Mouse (Mus musculus): ENCODE results near the gene D630039A03Rik. TPM values are rescaled to one million over a fixed set of nuclear protein-coding genes. Genes with fewer than 3 reads are reported as not detected.
A peak's percentile ranks its signal among the peaks of the same experiment; 100 is the strongest.

Gene D630039A03Rik
- polyA plus RNA-seq, 1 experiment from 2014 or later: 0.05 TPM

DNA sequence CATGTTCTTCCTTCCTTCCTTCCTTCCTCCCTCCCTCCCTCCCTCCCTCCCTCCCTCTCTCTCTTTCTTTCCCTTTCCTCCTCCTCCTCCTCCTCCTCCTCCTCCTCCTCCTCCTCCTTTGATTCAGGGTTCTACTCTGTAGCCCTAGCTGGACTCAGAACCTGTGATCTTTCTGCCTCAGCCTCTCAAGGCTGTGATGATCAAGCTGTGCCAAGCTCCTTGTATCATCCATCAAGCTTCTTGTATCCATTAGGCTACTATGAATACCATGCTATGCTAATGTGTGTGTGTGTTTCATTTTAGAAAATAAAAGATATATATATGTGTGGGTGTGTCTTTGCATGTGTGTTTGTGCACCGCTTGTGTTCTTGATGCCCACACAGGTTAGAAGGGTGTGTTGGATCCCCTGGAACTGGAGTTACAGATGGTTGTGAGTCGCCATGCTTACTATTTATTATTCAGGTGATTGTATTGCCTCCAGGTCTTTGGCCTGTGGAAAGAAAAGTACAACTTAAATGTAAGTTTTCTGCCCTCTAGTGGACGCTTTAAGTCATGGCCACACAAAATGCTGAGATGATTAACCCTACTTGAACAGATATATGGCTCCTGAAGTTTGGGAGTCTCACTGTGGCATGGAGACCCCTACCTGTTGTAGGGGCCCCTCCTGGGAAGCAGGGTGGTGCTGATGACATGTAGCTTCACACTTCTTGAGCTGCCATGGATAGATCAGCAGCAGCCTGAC lies 11.5 kb upstream of the D630039A03Rik start:
- no peak for ATAC-seq (ENCODE audit: insufficient number of reproducible peaks, low FRiP score)
- Histone ChIP-seq H3K4me1 (replicated peaks) (no peaks in the 10 kb centered on the region), H3K27ac (ENCODE audit: poor library complexity, severe bottlenecking) (no peak overlapping the region), H3K27me3 (replicated peaks) (no peaks in the 10 kb centered on the region), H3K36me3 (no peaks in the 10 kb centered on the region), H3K9ac (no peak overlapping the region), H3K4me2 (no peak overlapping the region), H3K4me3 (no peak overlapping the region), H3K9me3 (replicated peaks) (no peaks in the 10 kb centered on the region; the same call in 1 of the 2 replicates)
- 27% methylated on average over 3 of the region's 3 CpGs for WGBS

DNA sequence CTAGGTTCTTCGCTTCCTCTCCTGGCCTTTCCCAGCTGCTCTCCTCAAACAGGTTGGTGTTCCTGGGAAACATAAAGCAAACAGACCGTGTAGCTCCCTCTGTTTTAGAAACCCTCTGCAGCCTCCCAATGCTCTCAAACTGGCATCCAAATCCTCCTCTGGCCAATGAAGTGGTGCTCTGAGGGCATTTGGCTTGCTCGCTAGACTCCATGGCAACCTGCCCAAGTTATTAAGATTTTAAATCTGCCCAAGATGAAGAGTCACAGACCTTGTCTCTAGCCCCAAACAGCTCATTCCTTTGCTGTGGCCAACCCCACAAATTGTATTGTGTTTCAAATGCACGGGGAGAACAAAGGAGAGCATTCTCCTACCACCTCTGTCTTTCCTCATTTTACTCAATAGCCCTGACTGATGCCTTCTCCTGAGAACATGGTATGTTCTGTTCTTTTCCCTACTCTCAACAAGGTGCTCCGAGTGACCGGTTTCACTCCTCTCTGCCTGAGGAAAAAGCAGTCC lies 8.5 kb upstream of the D630039A03Rik start:
- Histone ChIP-seq H3K4me2 (no peak overlapping the region), H3K4me3 (no peak overlapping the region), H3K27ac (ENCODE audit: poor library complexity, severe bottlenecking) (no peak overlapping the region), H3K9ac (no peak overlapping the region), H3K36me3 (no peaks in the 10 kb centered on the region), H3K9me3 (replicated peaks) (no peaks in the 10 kb centered on the region), H3K4me1 (replicated peaks) (0 out of 2 replicates have a peak, but pooled peaks cover 2% of the 10 kb centered on the region), H3K27me3 (replicated peaks) (no peaks in the 10 kb centered on the region)
- WGBS: 77% methylated on average over 6 of the region's 6 CpGs
- no peak for ATAC-seq (ENCODE audit: insufficient number of reproducible peaks, low FRiP score)

DNA sequence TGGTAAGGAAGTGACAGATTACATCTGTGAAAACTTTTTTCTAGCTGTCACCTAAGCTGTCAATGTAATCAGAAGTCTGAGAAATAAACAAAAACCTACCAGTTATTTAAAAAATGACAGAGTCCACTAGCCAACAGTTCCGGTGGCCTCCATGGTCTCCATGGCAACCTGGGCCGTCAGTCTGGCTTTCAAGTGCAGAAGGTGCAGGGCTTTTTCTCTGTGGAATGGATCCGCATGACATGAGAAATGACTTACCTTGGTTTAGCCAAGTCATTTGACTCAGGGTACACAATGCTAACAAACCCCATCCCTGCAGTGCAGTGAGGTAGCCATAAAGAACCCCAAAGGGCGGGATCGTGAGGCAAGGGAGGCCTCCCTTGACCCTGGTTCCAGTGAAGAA lies 6.1 kb upstream of the D630039A03Rik start:
- Histone ChIP-seq H3K4me2 (no peak overlapping the region), H3K27me3 (replicated peaks) (peaks cover 4% of the 10 kb centered on the region; the same call in 1 of the 2 replicates), H3K4me1 (replicated peaks) (0 out of 2 replicates have a peak, but pooled peaks cover 3% of the 10 kb centered on the region), H3K4me3 (no peak overlapping the region), H3K27ac (ENCODE audit: poor library complexity, severe bottlenecking) (no peak overlapping the region), H3K36me3 (no peaks in the 10 kb centered on the region), H3K9me3 (replicated peaks) (no peaks in the 10 kb centered on the region), H3K9ac (no peak overlapping the region)
- 71% methylated on average over 5 of the region's 5 CpGs for WGBS
- no peak for ATAC-seq (ENCODE audit: insufficient number of reproducible peaks, low FRiP score)

DNA sequence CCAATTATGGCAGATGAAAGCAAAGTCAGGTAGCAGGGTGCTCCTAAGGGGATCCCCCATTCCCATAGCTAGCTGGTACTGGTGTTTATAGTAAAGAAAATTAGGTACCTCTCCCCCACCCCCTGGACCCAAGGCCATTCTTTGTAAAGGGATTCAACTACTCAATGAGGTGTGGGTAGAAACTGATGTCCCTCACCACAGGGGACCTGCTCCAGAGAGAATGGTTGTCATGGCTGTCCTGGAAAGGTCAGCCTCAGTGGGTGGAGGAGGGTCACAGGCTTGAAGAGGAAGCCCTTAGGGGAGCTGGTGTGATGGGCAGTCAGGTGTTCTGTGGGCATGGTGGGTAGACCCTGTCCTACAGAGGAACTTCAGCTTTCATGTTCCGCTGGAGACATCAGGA lies 4.4 kb upstream of the D630039A03Rik start:
- 81% methylated on average over 1 of the region's 1 CpGs for WGBS
- H3K4me3 ChIP-seq: no peak overlapping the region
- H3K4me1 ChIP-seq (replicated peaks): peaks cover 16% of the 10 kb centered on the region
- H3K9ac ChIP-seq: no peak overlapping the region
- H3K9me3 ChIP-seq (replicated peaks): no peaks in the 10 kb centered on the region
- H3K27ac ChIP-seq (ENCODE audit: poor library complexity, severe bottlenecking): no peak overlapping the region
- H3K4me2 ChIP-seq: no peak overlapping the region
- H3K27me3 ChIP-seq (replicated peaks): peaks cover 4% of the 10 kb centered on the region; the same call in 1 of the 2 replicates
- ATAC-seq (ENCODE audit: insufficient number of reproducible peaks, low FRiP score): no peak
- H3K36me3 ChIP-seq: no peaks in the 10 kb centered on the region

DNA sequence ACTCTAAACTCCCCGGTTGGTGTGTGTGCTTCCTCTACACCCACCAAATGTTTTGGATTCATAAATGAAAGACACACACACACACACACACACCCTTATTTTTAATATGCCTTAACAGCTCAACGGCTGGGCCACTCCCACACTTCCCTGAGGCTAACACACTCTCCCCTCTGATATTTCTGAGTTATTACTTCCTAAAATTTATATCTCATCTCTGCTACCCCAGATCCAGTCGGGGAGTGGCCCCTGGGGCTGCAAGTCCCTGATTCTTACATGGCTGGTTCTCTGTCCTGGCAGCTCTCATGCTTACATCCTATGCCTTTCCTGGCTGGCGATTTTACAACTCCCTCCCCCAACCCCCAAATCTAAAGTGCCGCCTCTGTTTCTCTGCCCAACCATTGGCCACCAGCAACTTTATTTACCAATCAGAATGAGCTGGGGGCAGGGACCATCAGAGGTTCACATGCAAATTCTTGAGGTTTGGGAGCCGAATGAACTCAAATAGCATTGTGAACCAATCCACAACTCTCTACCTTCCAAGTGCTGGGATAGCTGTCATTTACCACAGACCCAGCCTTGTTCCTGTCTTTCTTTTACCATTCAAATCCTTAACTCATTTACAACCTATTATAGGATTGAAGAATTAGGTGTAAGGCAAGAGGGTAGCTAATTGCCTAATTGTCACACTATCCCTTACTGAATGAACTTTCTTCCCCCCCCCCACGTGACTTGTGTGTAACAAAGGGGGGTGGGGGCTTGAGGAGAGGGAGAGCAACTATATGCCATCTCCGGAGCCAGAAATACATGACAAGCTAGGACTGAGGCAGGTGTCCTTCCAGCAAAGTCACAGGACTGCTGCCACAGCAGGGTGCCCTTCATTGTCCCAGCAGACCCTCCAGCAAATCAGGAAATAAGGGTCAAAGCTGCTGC lies 3.7 kb upstream of the D630039A03Rik start:
- ATAC-seq (ENCODE audit: insufficient number of reproducible peaks, low FRiP score): no peak
- 28% methylated on average over 8 of the region's 8 CpGs for WGBS
- H3K4me2 ChIP-seq: no peak overlapping the region

DNA sequence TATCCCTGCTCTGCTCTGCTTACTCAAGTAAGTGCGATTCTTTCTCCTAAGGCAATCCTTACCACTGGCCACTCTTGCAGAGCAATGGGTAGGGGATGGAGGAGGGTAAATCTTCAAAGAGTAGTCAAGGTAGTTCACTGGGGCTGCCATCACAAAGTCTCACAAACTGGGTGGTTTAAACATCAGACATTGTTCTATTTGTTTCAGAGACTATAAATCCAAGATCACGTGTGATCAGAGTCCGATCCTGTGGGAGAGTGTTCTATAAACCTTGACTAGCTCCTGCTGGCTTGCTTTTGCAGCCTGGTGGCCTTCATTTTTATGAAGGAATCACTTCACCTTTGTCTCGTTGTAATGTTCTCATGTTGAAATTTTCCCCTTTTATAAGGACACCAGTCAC lies 614 bp upstream of the D630039A03Rik start:
- H3K36me3 ChIP-seq: no peaks in the 10 kb centered on the region

More for the DNA sequence above, 3.7 kb upstream of the D630039A03Rik start:
- H3K9ac ChIP-seq: no peak overlapping the region
- no peak overlapping the region for H3K27ac ChIP-seq (ENCODE audit: poor library complexity, severe bottlenecking)
- no peaks in the 10 kb centered on the region for H3K9me3 ChIP-seq (replicated peaks)
- no peak overlapping the region for H3K4me3 ChIP-seq
- peaks cover 20% of the 10 kb centered on the region for H3K4me1 ChIP-seq (replicated peaks)
- no peaks in the 10 kb centered on the region for H3K36me3 ChIP-seq
- H3K27me3 ChIP-seq (replicated peaks): peaks cover 11% of the 10 kb centered on the region; the same call in 1 of the 2 replicates

DNA sequence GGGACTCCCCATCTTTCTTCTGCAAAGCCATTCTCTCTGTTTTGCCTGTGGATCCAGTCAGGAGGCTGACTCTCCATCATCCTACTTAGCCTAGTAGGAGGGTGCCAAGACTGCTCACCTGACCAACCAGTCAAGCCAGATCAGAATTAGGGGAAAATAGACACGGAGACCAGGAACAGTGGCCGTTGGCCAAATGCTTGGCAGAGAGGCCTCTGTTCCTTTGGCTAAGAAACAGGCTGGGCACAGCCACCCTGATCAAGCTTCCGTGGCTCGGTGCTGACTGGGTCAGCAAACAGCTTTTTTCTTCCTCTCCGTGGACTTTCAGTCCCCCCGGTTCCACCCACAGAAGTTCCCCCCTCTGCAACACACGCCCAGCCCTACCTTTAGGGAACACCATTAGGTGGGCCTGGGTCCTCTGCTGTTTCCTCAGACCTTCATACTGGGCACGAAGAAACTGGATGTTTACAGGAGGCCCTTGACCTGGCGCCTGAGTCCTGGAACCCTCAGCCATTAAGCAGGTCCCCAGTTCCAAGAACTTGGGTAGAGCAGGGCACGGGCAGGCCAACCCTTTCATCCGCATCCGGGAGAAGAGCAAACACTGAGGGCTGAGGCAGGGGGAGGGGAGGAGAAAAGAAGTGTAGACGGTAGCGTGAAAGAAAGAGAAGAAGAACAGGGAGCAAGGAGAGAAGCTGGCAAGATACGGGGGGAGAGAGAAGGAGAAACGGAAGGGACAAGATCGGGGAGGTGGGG lies 706 bp downstream of the D630039A03Rik start:
- ATAC-seq (ENCODE audit: insufficient number of reproducible peaks, low FRiP score): no peak
- H3K4me2 ChIP-seq: peak overlapping the region; percentile 62
- H3K4me1 ChIP-seq (replicated peaks): peaks cover 20% of the 10 kb centered on the region
- H3K9me3 ChIP-seq (replicated peaks): 0 out of 2 replicates have a peak, but pooled peaks cover 4% of the 10 kb centered on the region
- H3K9ac ChIP-seq: no peak overlapping the region
- H3K36me3 ChIP-seq: no peaks in the 10 kb centered on the region
- WGBS: 35% methylated on average over 17 of the region's 17 CpGs
- peak overlapping the region; percentile 30 for H3K4me3 ChIP-seq
- no peak overlapping the region for H3K27ac ChIP-seq (ENCODE audit: poor library complexity, severe bottlenecking)
- peaks cover 14% of the 10 kb centered on the region; the same call in 1 of the 2 replicates for H3K27me3 ChIP-seq (replicated peaks)

More for the DNA sequence above, 614 bp upstream of the D630039A03Rik start:
- H3K9me3 ChIP-seq (replicated peaks): 0 out of 2 replicates have a peak, but pooled peaks cover 4% of the 10 kb centered on the region
- 71% methylated on average over 4 of the region's 4 CpGs for WGBS
- H3K4me2 ChIP-seq: peak overlapping the region; percentile 62
- peaks cover 20% of the 10 kb centered on the region for H3K4me1 ChIP-seq (replicated peaks)
- ATAC-seq (ENCODE audit: insufficient number of reproducible peaks, low FRiP score): no peak
- H3K27me3 ChIP-seq (replicated peaks): peaks cover 14% of the 10 kb centered on the region; the same call in 1 of the 2 replicates
- H3K27ac ChIP-seq (ENCODE audit: poor library complexity, severe bottlenecking): no peak overlapping the region
- no peak overlapping the region for H3K9ac ChIP-seq
- no peak overlapping the region for H3K4me3 ChIP-seq

DNA sequence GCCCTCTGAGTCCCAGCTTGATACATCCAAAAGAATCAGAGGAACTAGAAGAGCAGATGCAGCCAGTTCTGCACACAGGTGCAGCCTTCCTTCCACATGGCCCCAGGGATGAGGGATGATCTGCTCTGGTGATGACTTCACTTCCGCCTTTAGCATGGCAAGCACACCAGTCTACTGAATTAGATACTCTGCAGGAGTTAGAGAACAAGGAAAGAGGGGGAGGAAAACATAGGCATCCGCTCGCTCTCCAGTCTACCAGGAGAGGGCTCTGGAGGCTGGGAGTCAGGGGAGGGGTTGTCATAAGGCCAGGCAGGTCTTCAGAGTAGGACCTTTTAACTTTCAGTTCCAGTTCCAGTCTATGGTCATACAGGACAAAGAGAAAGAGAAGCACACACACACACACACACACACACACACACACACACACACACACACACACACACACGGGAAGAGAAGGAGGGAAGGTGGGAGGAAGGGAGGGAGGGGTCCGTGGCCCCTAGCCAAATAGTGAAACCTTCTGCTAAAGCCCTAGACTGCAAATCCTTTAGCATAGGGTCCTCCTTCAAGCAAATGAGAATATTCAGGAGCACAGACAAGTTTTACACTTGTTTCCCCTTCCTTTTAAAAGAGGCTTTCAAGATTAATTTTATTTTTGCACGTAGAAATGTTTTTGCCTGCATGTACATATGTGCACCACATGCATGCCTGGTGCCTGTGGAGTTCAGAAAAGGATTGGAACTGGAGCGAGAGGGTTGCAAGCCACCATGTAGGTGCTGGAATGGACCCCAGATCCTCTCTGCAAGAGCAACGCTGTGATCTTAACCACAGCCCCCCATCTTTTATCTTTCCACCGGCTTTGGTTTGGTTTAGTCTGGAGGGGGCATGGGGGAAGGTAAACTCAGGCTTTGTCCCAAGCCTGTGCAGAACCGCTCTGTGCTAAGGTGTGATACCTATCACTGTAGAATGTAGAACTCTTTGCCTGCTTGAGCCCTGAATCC lies 1.6 kb downstream of the D630039A03Rik start:
- H3K27ac ChIP-seq (ENCODE audit: poor library complexity, severe bottlenecking): no peak overlapping the region
- no peak overlapping the region for H3K9ac ChIP-seq
- H3K4me3 ChIP-seq: no peak overlapping the region
- H3K4me1 ChIP-seq (replicated peaks): peaks cover 17% of the 10 kb centered on the region
- no peaks in the 10 kb centered on the region for H3K36me3 ChIP-seq
- H3K4me2 ChIP-seq: no peak overlapping the region
- 58% methylated on average over 10 of the region's 10 CpGs for WGBS
- peak; percentile 18; the same call in 1 of the 2 replicates for ATAC-seq (ENCODE audit: insufficient number of reproducible peaks, low FRiP score)
- 0 out of 2 replicates have a peak, but pooled peaks cover 4% of the 10 kb centered on the region for H3K9me3 ChIP-seq (replicated peaks)
- peaks cover 14% of the 10 kb centered on the region; the same call in 1 of the 2 replicates for H3K27me3 ChIP-seq (replicated peaks)

DNA sequence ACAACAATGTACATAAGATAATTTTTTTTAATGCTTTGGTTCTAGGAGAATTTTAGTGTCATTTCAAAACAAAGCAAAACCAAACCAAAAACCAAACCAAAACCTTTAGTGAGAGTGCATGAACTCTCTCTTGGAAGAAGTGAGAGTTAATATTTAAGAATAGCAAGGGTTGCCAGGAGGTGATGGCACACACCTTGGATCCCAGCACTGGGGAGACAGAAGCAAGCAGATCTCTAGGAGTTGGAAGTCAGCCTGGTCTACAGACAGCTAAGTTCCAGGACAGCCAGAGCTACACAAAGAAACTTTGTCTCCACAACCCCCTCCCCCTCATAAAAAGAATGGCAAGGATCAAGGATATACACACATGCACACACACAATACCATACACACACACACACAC lies 3.1 kb downstream of the D630039A03Rik start:
- no peak overlapping the region for H3K4me2 ChIP-seq
- ATAC-seq (ENCODE audit: insufficient number of reproducible peaks, low FRiP score): no peak
- H3K27me3 ChIP-seq (replicated peaks): peaks cover 14% of the 10 kb centered on the region; the same call in 1 of the 2 replicates
- H3K36me3 ChIP-seq: no peaks in the 10 kb centered on the region
- 0 out of 2 replicates have a peak, but pooled peaks cover 4% of the 10 kb centered on the region for H3K9me3 ChIP-seq (replicated peaks)
- H3K4me3 ChIP-seq: no peak overlapping the region
- peaks cover 17% of the 10 kb centered on the region for H3K4me1 ChIP-seq (replicated peaks)
- H3K27ac ChIP-seq (ENCODE audit: poor library complexity, severe bottlenecking): no peak overlapping the region
- H3K9ac ChIP-seq: no peak overlapping the region
